Mouse (Mus musculus) neutrophil, adult 5-6 weeks (primary cell): Measurements from ENCODE around the gene Ubash3b. TPM values are rescaled to one million over a fixed set of nuclear protein-coding genes. Genes with fewer than 3 reads are reported as not detected.

ENCODE experiments used
- ATAC-seq: fragments of 151-379, 151-347 bp; 2 replicates; pipeline ENCODE4 v1.8.0; 2017; ENCODE audit warnings: mild to moderate bottlenecking, moderate TSS enrichment; ENCODE audit not compliant: insufficient number of reproducible peaks, poor library complexity, low FRiP score, severe bottlenecking; ENCODE audit errors: extremely low read depth
- total RNA-seq: library from RNA; stranded (forward); fragments of 200-1000 nt; gene quantifications from 2 replicates; pipeline ENCODE4 v1.2.3, GENCODE M21; 2017

Ubash3b gene
- total RNA-seq, 1 experiment from 2014 or later, result 7.1 TPM

DNA sequence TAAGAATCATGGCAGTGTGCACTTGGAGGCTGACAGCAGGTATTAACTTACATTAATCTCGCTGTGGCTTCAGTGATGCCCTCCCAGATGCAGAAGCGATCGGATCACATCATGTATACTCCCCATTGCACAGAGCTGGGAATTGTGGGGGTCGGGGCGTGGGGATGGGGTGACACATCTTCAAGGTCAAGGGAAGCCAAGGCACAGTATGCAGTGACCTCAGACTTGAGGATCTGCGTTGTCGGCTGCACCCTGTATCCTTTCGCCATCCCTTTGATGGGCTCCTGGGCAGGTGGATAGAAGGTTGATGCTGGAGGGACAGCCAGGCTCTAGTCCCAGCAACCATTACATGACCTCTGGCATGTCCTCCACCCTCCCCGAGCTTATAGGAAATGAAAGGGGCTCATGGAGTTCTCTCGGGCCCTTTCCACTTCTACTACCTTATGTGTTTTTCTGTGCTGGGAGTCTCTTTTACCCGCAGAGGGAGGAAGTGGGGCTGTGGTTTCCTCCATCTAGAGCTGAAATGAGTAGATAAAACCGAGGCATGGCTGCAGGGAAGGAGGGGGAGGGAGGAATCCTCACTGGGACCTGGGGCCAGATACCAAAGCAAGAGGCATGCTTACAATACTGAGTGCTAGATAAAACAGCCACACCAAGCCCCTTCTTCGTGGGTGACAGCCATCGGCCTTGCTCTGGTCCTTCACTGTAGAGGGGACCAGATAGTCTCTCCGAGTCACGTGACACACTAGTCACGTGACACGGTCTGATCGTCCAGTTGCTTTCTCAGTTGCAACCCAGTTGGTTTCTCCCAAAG, 88.1 kb downstream of the Ubash3b start:
- peak; percentile 39; the same call in 1 of the 2 replicates for ATAC-seq

DNA sequence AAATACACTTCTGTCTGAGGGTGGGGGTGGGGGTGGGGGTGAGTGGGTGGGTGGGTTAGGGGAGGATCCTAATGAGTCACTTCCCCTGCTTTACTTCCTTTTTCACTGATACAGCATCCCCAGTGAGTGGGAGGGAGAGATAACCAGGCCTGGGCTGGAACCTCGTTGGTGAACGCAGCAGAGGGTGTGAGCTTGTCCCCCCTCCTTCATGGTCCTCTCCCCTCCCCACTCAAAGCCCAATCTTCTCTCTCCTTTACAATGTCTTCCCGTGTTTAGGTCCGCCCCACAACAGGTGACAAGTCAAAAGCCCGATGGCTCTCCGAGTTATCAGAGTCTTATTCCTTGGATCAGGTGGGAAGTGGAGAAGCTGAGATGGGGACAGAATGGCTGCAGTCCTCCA, 88.7 kb downstream of the Ubash3b start:
- peak; percentile 69 for ATAC-seq

DNA sequence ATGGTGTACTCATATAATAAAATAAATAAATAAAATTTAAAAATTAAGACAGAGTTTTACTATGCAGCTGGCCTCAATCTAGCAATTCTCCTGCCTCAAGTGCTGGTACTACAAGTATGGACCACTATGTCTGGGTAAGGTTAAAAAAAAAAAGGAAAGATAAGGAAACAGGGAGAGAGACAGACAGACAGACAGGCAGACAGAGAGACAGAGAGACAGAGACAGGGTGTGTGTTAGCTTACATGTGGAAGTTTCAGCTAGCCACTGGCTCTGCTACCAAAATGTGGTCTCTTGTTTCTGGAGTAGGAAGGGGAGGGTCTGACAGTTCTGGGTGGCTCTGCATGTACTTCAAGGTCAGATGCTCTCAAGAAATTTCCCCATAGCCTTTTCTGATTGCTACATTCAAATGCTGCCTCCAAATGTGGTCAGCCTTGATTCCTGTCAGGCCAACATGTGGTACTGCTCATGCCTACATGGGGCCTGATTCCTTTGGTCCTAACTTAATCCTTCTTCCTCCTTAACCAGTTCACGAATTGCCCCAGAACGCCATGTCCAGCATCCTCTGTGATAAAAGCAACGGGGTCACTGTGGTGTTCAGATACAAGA, 89.5 kb downstream of the Ubash3b start:
- ATAC-seq, result peak; percentile 18; the same call in 1 of the 2 replicates

DNA sequence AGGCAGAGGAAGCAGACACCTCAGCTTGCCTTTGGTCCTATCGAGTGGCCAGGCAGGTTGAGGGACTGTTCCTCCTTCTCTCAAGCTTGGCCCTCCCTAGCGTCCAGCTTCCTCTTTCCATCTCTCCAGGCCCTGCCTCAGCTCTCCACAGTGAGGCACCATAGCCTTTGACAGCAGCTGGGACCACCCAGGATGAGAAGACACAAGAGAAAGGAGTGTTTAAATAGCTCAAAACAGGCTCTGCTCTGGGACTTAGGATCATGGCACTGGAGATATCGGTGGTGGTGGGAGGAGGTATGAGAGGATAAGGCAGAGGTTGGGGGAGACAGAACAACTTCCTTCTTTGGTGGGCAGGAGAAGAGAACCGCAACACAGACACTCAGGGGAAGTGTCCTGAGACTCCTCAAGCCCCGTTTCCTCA, 90.7 kb downstream of the Ubash3b start:
- ATAC-seq, result peak; percentile 71

DNA sequence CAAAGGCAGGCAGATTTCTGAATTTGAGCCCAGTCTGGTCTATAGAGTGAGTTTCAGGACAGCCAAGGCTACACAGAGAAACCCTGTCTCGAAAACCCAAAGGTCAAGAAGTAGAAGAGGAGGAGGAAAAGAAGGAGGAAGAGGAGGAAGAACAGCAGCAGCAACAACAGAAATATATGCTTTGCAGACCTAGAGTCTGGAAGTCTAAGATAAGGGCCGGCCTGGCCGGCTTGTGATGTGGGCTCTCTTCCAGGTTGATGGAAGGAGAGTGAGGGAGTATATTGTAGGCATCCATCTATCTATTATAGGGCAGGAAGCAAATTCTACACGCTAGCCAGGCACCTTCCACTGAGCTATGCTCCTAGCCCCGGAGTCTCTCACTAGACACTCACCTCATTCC, 92.0 kb downstream of the Ubash3b start:
- ATAC-seq, result no peak

DNA sequence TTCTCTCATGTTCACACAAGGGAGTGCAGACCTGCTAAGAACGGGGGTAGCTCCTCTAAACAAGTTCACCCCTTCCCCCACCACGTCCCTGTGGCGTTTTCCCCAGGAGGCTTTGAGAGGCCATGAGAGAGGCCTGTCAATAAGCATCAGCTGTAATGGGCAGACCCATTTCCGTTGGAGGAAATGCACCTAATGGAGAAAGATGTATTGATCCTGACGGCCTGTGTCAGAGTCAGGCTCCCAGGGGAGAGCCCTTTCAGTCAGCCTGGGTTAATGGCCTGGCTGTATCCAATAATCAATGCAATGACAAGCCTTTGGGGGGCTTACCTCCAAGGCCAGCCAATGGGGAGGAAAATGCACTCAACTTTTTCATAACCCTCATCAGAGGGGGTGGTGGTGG, 100.1 kb downstream of the Ubash3b start:
- ATAC-seq, result no peak

DNA sequence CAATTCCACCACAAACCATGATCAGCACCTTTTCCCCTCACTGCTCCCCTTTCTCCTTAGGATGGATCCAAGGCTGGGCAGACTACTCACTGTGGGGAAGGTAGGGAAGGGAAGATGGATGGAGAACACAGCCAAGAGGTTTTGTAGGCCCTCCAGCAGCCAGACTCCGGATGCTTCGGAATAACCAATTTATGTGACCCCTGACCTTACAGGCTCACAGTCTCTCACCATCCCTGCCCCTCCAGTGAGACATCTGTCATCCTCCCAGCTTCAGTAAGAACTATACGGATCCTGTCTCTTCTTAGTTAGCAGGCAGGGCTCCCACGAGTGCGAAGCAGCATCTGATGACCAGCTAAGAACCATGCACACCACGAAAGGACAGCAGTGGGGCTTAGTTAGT, 100.9 kb downstream of the Ubash3b start:
- no peak for ATAC-seq

DNA sequence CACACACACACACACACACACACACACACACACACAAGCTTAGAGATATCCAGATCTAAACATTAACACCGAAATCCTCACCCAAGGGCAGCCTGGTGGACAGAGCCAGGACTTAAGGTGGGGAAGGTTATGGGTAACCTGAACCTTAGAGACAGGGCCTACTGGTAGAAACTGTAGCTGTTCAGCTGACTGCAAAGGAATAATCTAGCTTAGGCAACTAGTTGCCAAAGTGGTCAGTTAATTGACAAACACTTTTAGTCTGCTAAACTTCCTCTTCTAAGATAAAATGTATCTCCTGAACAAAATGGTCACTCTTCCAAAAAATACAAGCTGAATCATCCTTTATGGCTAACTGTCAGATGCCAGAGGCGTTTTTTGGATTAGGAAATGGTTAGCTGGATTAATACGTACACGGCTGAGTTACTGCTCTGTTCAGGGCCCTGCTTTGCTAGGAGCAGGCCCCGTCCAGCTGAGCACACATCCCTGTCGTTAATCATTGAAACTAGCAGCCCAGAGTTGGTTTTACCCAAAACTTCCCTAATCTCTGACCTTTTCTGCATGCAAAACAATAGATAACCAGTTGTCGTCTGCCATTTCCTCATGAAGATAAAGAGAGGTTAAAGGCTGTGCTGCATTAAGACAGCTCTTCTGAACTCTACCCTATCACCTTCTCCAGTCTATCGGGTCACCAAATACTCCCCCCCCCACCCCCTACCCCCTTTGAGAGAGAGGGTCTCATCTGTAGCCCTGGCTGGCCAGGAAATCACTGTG, 102.5 kb downstream of the Ubash3b start:
- ATAC-seq, result 0 out of 2 replicates have a peak, but pooled peaks have one; percentile 7

DNA sequence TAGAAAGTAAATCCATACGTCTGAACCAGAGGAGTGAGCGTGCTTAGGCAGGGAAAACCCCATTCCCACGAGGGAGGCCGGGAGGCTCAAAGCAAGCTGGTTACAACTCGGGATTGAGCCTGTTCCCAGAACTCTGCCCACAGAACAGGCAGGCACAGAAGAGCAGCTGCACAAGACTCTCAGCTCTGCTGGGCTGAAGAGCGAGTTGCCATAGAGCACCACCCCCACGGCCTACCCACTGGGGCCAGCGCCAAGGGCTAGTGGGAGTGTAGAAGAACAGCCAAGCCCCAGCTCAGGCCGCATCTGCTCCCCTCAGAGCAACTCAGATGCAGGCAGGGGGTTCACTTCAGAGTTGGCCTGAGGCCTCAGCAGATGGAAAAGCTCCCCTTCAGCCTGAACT, 107.3 kb downstream of the Ubash3b start:
- ATAC-seq, result no peak

DNA sequence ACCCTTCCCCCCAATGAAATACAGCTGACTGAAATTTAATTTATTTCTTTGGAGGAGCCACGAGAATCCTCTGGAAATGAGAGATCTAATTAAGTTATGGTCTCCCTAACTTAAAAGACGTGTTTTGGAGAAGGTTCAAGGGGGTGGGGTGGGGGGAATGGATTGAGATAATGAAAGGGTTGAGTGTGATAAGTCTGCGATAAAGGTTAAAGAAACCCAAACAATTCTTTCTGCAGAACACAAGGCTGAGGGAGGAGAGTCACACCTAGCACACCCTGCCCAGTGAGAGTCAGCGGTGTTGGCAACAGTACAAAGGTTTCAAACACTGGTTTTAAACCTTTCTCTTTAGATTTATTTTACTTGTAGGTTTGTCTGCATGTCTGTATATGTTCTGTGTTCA, 108.0 kb downstream of the Ubash3b start:
- no peak for ATAC-seq

DNA sequence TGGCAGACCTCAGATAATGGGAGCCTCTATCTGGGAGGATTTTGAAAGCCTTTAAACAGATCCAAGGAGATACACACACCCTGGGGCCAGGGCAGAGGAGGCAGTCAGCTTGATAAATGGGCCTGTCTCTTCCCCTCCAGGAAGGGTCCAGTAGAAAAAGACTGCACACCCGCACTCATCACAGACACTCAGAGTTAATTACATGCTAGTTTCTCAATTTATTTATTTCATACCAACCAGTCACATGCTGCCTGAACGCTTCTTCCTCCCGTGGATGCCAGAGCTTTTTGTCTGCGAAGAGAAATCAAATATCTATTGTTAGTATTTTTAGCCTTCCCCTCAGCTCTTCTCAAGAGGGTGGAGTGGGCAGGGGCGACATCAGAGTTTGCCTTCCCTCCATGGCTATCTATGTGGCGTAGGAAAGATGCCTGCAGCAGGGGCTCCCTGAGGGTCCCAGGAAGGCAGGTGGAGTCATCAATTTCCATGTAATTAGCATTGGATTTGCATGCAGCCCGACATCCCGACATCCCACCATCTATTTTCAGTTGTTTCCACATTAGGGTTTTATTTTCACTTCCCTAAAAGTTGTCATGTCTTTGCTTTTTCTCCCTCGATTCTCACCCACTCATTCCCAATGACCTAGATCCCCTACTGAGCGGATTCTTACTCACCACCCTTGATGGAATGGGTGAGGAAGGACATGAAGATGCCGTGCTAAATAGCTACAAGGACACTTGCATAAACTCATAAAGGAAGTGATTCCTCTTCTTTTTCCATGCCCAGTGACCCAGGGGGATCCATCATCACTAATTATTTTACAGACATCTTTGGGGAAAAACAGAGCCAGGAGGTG, 110.2 kb downstream of the Ubash3b start:
- no peak for ATAC-seq

DNA sequence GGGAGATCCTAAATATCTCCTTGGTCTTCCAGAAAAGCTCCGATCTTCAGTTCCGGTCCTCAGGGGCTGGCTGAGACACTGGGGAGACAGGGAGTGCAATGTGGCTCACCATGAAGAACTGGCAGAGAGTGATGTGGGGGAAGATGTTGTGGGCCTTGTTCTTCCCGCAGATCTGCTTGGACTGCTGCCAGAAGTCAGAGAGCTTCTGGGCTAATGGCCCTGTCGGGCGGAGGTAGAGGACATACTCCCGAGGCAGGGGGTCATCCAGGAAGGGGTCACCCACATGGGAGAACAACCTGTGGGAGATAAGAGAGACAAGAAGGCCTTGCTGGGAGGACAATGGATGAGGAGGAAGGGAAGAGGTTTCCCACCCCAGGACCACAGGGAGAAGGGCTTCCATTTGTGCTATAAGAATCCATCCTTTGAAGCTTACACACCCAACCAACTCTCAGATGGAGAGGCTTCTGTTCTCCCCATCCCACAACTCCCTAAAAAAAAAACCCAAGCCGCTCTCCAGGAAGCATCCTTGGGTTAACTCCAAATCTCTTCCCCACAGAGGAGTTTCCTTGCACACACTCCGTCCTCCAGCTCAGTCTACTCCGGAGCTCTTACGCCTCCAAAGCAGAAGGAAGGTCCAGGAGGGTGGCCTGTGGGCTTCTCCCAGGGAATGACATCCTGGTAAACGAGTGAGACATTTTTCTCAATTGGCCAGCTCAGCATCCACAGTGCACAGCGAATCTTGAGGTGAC, 111.0 kb downstream of the Ubash3b start:
- no peak for ATAC-seq

DNA sequence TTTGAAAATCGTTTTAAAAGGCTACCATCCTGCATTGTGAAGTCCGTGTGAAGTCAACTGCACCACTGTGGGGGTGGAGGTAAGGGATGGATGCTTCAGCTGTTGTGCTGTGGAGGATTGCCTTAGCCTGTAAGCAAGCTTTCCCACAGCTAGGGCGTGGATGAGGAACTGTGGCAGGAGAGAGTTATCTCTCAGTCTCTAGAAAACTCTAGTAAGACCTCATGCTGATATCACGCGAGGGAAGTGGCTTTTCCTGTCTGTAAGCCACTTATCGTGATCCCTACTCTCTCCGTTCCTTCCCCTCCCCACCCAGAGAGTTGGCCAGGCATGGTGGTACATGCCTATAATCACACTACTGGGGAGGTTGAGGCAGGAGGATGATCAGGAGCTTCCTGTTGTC, 112.2 kb downstream of the Ubash3b start:
- no peak for ATAC-seq

DNA sequence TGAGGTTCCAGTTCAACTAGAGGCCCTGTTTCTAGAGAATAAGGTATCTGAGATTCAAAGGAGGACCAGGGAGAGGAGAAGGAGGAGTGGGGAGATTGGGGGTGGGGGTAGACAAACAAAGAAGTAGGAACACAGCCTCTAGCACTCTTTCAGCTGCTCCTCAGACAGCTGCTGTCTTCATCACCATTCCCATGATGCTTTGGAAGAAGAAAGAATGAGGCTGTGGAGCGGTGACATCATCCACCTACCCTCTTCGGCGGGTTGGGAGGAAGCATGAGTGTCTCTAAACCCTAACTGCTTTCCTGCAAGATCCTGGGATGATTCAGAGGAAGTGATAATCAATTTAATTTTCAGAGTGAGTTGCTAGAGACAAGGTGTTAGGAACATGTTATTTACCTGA, 112.7 kb downstream of the Ubash3b start:
- ATAC-seq, result no peak

DNA sequence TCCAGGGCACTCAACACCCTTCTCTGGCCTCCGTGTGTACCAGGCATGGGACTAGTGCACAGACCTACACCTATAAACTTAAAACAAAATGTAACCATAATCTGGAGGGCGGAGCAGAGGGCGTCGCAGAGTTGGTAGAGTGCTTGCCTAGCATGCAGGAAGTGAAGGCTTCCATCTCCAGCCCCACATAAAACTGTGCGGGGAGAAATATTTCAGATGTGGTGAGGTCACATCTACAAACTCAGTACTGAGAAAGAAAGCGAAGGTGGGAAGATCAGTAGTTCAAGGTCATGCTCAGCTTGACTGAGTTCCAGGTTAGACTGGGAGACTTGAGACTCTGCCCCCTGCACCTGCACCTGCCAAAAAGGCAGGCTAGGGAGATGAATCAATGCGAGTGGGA, 113.3 kb downstream of the Ubash3b start:
- no peak for ATAC-seq

DNA sequence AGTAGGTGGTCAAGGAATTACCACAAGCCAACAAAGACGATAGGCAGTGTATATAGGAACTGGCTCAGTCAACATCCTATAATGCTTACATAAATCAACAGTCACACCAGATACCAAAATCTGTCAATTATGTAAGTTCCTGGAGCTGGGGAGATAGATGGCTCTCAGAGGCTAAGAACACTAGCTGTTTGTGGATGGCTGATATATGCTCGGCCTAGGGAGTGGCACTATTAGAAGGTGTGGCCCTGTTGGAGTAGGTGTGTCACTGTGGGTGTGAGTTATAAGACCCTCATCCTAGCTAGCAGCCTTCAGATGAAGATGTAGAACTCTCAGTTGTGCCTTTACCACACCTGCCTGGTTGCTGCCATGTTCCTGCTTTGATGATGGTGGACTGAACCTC, 113.8 kb downstream of the Ubash3b start:
- ATAC-seq, result no peak

DNA sequence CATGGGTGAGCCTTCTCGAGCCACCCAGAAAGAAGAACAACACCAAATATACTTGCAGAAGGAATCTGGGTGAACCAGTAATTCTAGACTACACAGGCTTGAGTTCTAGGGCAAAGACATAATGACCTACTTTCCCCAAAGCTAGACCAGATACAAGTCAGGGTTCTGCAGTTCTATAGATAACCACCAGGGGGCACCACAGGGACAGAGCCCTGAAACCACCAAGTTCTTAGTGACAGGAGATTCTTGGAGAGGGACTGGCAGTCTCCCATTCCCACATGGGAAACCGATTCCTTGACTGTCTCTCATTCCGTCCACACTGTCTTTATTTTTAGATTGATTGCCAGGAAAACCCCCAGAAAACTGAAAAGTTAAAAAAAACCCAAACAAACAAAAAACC, 116.9 kb downstream of the Ubash3b start:
- ATAC-seq, result peak; percentile 79

DNA sequence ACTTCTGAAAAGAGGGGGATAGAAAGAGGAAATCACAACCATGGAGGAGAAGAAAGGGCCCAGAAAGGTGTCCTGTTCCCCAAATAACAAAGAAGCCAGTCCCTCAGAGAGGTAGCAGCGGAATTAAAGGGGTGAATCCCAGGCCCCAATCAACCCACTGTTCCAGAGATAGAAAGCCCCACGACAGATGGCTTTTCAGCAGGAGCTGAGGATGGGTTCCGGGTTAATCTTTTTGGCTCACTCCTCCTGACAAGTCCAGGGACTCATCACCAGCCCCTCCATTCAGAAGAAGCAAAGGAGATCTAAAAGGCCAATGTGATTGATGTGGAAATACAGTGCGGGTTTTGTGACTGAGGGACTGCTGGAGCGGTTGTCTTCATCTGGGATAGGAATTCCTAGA, 117.9 kb downstream of the Ubash3b start:
- ATAC-seq, result no peak
